Comparison of ENCODE assay signal across 9 mouse cellular contexts in genomic region chr3:98990801-98991200, GRCm38 (mm10).
DNase-seq lines count a peak whose midpoint lies in the region; ATAC-seq and TF ChIP-seq lines count a peak whose summit lies in the region.
"Had no signal": no experiment of that assay in that cellular context is flagged by ENCODE, and none has a peak within 500 bp of the region (broad histone marks: within the 10 kb centered on the region; RNA-seq: fewer than 3 reads in every experiment).

No protein-coding gene starts in this region.

- intact Hi-C loops in heart, postnatal 25 days (cut with DNase I), result no loop called here

- no peaks in the 10 kb centered on the region for H3K27me3 ChIP-seq in embryonic facial prominence, embryonic 13.5 days
- no peaks in the 10 kb centered on the region for H3K27me3 ChIP-seq in heart, embryonic 14.5 days (ENCODE audit: control insufficient read depth, insufficient read depth, low read length)
- H3K27me3 ChIP-seq in kidney, postnatal 0 days (ENCODE audit: insufficient read depth, low read length), result no peaks in the 10 kb centered on the region
- H3K27me3 ChIP-seq in midbrain, embryonic 10.5 days (ENCODE audit: low read depth, poor library complexity, severe bottlenecking), result no peaks in the 10 kb centered on the region

- H3K9ac ChIP-seq in embryonic facial prominence, embryonic 13.5 days, result no peak overlapping the region
- no peak overlapping the region for H3K9ac ChIP-seq in heart, embryonic 14.5 days (ENCODE audit: low read length)
- no peak overlapping the region for H3K9ac ChIP-seq in kidney, postnatal 0 days (ENCODE audit: low read depth, low read length)

- H3K9me3 ChIP-seq in embryonic facial prominence, embryonic 13.5 days, result 0 out of 2 replicates have a peak, but pooled peaks cover 2% of the 10 kb centered on the region
- H3K9me3 ChIP-seq in heart, embryonic 14.5 days (ENCODE audit: control insufficient read depth, low read length), result no peaks in the 10 kb centered on the region
- H3K9me3 ChIP-seq in kidney, postnatal 0 days (replicated peaks; ENCODE audit: low read length), result no peaks in the 10 kb centered on the region
- no peaks in the 10 kb centered on the region for H3K9me3 ChIP-seq in midbrain, embryonic 10.5 days (replicated peaks)

- H3K4me1 ChIP-seq in embryonic facial prominence, embryonic 13.5 days, result peaks cover 17% of the 10 kb centered on the region
- H3K4me1 ChIP-seq in heart, embryonic 14.5 days (ENCODE audit: control insufficient read depth in 2 of 2, insufficient read depth in 2 of 2, low read length in 2 of 2), result peaks cover 4 to 5% of the 10 kb centered on the region in 2 experiments; a peak in 3 of 4 replicates
- H3K4me1 ChIP-seq in kidney, postnatal 0 days (replicated peaks; ENCODE audit: insufficient read depth, low read length), result no peaks in the 10 kb centered on the region
- H3K4me1 ChIP-seq in midbrain, embryonic 10.5 days, result peaks cover 10% of the 10 kb centered on the region

- 9% methylated on average over 10 of the region's 10 CpGs for WGBS in embryonic facial prominence, embryonic 13.5 days
- WGBS in heart, embryonic 14.5 days, result 19% methylated on average over 10 of the region's 10 CpGs
- 12% methylated on average over 10 of the region's 10 CpGs for WGBS in kidney, postnatal 0 days
- WGBS in midbrain, embryonic 10.5 days, result 34% methylated on average over 10 of the region's 10 CpGs

- H3K4me3 ChIP-seq in embryonic facial prominence, embryonic 13.5 days, result 0 out of 2 replicates have a peak overlapping the region, but pooled peaks have one; percentile 12
- H3K4me3 ChIP-seq in heart, embryonic 14.5 days (ENCODE audit: control insufficient read depth in 1 of 2, insufficient read depth in 1 of 2, low read depth in 1 of 2, low read length in 2 of 2), result no peak overlapping the region
- H3K4me3 ChIP-seq in kidney, postnatal 0 days (replicated peaks; ENCODE audit: low read depth, low read length), result no peak overlapping the region
- no peak overlapping the region for H3K4me3 ChIP-seq in midbrain, embryonic 10.5 days
- H3K4me3 ChIP-seq: erythroblast, embryonic 14.5 days had no signal

- no peaks in the 10 kb centered on the region for H3K36me3 ChIP-seq in embryonic facial prominence, embryonic 13.5 days
- no peaks in the 10 kb centered on the region for H3K36me3 ChIP-seq in heart, embryonic 14.5 days (ENCODE audit: control insufficient read depth, insufficient read depth, low read length)
- no peaks in the 10 kb centered on the region for H3K36me3 ChIP-seq in kidney, postnatal 0 days (ENCODE audit: insufficient read depth, low read length)
- H3K36me3 ChIP-seq in midbrain, embryonic 10.5 days, result no peaks in the 10 kb centered on the region

- peak overlapping the region; percentile 50 for H3K4me2 ChIP-seq in embryonic facial prominence, embryonic 13.5 days
- peak overlapping the region; percentile 22 for H3K4me2 ChIP-seq in heart, embryonic 14.5 days (ENCODE audit: low read length)
- no peak overlapping the region for H3K4me2 ChIP-seq in kidney, postnatal 0 days (ENCODE audit: low read length)

- TF ChIP-seq CTCF in kidney, postnatal 0 days (IDR thresholded peaks at IDR 0.05; ENCODE audit: low read depth), result no peak

- ATAC-seq in embryonic facial prominence, embryonic 13.5 days (ENCODE audit: insufficient number of reproducible peaks, insufficient read depth, low FRiP score, low TSS enrichment, low read depth), result peak; percentile 89
- no peak for ATAC-seq in heart, embryonic 14.5 days (ENCODE audit: insufficient number of reproducible peaks, insufficient read depth, low FRiP score, low read depth)
- ATAC-seq in kidney, postnatal 0 days (replicated peaks; ENCODE audit: low FRiP score, low read depth), result no peak

- H3K27ac ChIP-seq in embryonic facial prominence, embryonic 13.5 days, result peak overlapping the region; percentile 86
- no peak overlapping the region for H3K27ac ChIP-seq in heart, embryonic 14.5 days (replicated peaks in 1 of 2; ENCODE audit: control insufficient read depth in 1 of 2, insufficient read depth in 1 of 2, low read depth in 2 of 2, low read length in 2 of 2)
- no peak overlapping the region for H3K27ac ChIP-seq in kidney, postnatal 0 days
- peak overlapping the region; percentile 24; the same call in 1 of the 2 replicates for H3K27ac ChIP-seq in midbrain, embryonic 10.5 days (replicated peaks)

- peak; percentile 89 for DNase-seq in heart, adult 11 months
- DNase-seq in heart, postnatal 25 days (ENCODE audit: low spot score), result no peak
- peak; percentile 9 for DNase-seq in kidney, postnatal 0 days (ENCODE audit: low spot score)
- DNase-seq in midbrain, embryonic 10.5 days (ENCODE audit: low spot score), result peak; percentile 30
- no peak for DNase-seq in thymus, postnatal 14 days
- no peak for DNase-seq in urinary bladder, postnatal 25 days (ENCODE audit: low spot score)

Comparison
In these comparisons a context has a peak if more than half of its experiments do, and no peak if none do; other contexts are left out.
1. DNase-seq: peak in heart, adult 11 months (single experiment), kidney, postnatal 0 days (single experiment) and midbrain, embryonic 10.5 days (single experiment); none in heart, postnatal 25 days (single experiment), thymus, postnatal 14 days (single experiment) and urinary bladder, postnatal 25 days (single experiment).
2. H3K27ac ChIP-seq: peak in embryonic facial prominence, embryonic 13.5 days (single experiment) and midbrain, embryonic 10.5 days (single experiment); none in heart, embryonic 14.5 days (0 of 2) and kidney, postnatal 0 days (single experiment).